15 mouse cellular contexts compared by ENCODE assay signal in the genomic region with DNA sequence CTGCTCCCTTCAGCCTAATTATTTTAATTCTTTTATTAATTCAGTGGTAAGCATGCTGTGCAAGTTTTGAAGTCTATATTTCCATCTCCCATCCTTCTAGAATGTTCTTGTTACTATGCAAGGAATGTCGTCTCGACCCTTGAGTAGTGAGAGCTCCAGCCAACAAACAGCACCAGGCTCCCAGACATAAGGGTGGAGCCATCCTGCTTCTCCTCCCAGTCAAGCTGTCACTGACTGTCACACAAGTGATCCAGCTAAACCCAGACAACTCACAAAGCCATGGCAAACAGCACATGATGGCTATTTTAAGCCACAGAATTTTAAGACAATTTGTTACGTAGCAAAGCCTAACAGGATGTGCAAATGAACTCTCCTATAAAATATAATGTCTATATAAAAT.
DNase-seq lines count a peak whose midpoint lies in the region; ATAC-seq lines count a peak whose summit lies in the region.
"Had no signal": no experiment of that assay in that cellular context is flagged by ENCODE, and none has a peak within 500 bp of the region (broad histone marks: within the 10 kb centered on the region; RNA-seq: fewer than 3 reads in every experiment).

No protein-coding gene starts in this region.

- 9% methylated on average over 3 of the region's 3 CpGs for whole genome bisulfite sequencing in heart, embryonic 14.5 days

- intact Hi-C loops in heart, postnatal 25 days (cut with DNase I), result no loop called here

- H3K4me1 ChIP-seq in heart, embryonic 14.5 days (ENCODE audit: control insufficient read depth in 2 of 2, insufficient read depth in 2 of 2, low read length in 2 of 2), result peaks cover 2 to 4% of the 10 kb centered on the region in 2 experiments; a peak in 2 of 4 replicates
- H3K4me1 ChIP-seq: neural tube, embryonic 15.5 days had no signal

- no peaks in the 10 kb centered on the region for H3K27me3 ChIP-seq in heart, embryonic 14.5 days (ENCODE audit: control insufficient read depth, insufficient read depth, low read length)
- H3K27me3 ChIP-seq: megakaryocyte, embryonic 14.5 days; neural tube, embryonic 15.5 days had no signal

- H3K36me3 ChIP-seq in heart, embryonic 14.5 days (ENCODE audit: control insufficient read depth, insufficient read depth, low read length), result peaks cover 12% of the 10 kb centered on the region

- H3K9me3 ChIP-seq in heart, embryonic 14.5 days (ENCODE audit: control insufficient read depth, low read length), result no peaks in the 10 kb centered on the region
- H3K9me3 ChIP-seq: megakaryocyte, embryonic 14.5 days; neural tube, embryonic 15.5 days had no signal

- no peak overlapping the region; a peak in 1 of 4 replicates for H3K27ac ChIP-seq in heart, embryonic 14.5 days (replicated peaks in 1 of 2; ENCODE audit: control insufficient read depth in 1 of 2, insufficient read depth in 1 of 2, low read depth in 2 of 2, low read length in 2 of 2)
- H3K27ac ChIP-seq: hindbrain, embryonic 14.5 days; layer of hippocampus, adult 2 months; neural tube, embryonic 15.5 days had no signal

- no peak for ATAC-seq in heart, embryonic 14.5 days (ENCODE audit: insufficient number of reproducible peaks, insufficient read depth, low FRiP score, low read depth)

- peak overlapping the region; percentile 9; the same call in 1 of the 2 replicates for H3K4me2 ChIP-seq in heart, embryonic 14.5 days (ENCODE audit: low read length)
- H3K4me2 ChIP-seq: hindbrain, embryonic 14.5 days; neural tube, embryonic 15.5 days had no signal

- H3K4me3 ChIP-seq in heart, embryonic 14.5 days (ENCODE audit: control insufficient read depth in 1 of 2, insufficient read depth in 1 of 2, low read depth in 1 of 2, low read length in 2 of 2), result no peak overlapping the region
- H3K4me3 ChIP-seq: layer of hippocampus, adult 2 months; megakaryocyte, embryonic 14.5 days; neural tube, embryonic 15.5 days had no signal

- no peak overlapping the region for H3K9ac ChIP-seq in heart, embryonic 14.5 days (ENCODE audit: low read length)
- H3K9ac ChIP-seq: hindbrain, embryonic 14.5 days; neural tube, embryonic 15.5 days had no signal

- peak; percentile 37 to 61 for DNase-seq in heart, adult 18-20 months
- no peak for DNase-seq in heart, postnatal 25 days (ENCODE audit: low spot score)
- peak; percentile 42 for DNase-seq in heart, adult 8-10 months (ENCODE audit: low spot score)
- peak; percentile 49 for DNase-seq in lung, postnatal 10 days
- DNase-seq in frontal cortex, postnatal 14 days (ENCODE audit: low spot score in 2 of 2), result no peak
- no peak for DNase-seq in thymus, postnatal 14 days
- DNase-seq: adrenal gland, postnatal 25 days; gastrocnemius, postnatal 36 days; kidney, adult 18-20 months; retina, postnatal 1 day had no signal

Comparison
In these comparisons a context has a peak if more than half of its experiments do, and no peak if none do; other contexts are left out.
1. DNase-seq: peak in heart, adult 18-20 months (2 of 2), heart, adult 8-10 months (single experiment) and lung, postnatal 10 days (single experiment); none in heart, postnatal 25 days (single experiment), frontal cortex, postnatal 14 days (0 of 2) and thymus, postnatal 14 days (single experiment).